9 mouse cellular contexts compared by ENCODE assay signal in genomic region chr12:69131981-69132380, GRCm38 (mm10). TPM values are rescaled to one million over a fixed set of nuclear protein-coding genes. Genes with fewer than 3 reads are reported as not detected.
DNase-seq lines count a peak whose midpoint lies in the region; ATAC-seq and TF ChIP-seq lines count a peak whose summit lies in the region.
"Had no signal": no experiment of that assay in that cellular context is flagged by ENCODE, and none has a peak within 500 bp of the region (broad histone marks: within the 10 kb centered on the region; RNA-seq: fewer than 3 reads in every experiment).

No protein-coding gene starts in this region.

- ATAC-seq in kidney, embryonic 14.5 days (ENCODE audit: low FRiP score, low TSS enrichment), result no peak
- ATAC-seq in common myeloid progenitor, adult 5-6 weeks (replicated peaks; ENCODE audit: low read depth, poor library complexity, severe bottlenecking), result peak; percentile 62
- no peak for ATAC-seq in kidney, postnatal 0 days (replicated peaks; ENCODE audit: low FRiP score, low read depth)
- no peak for ATAC-seq in lung, embryonic 14.5 days (ENCODE audit: insufficient read depth)

- H3K27me3 ChIP-seq in kidney, embryonic 14.5 days (ENCODE audit: control insufficient read depth, insufficient read depth, low read length), result no peaks in the 10 kb centered on the region
- H3K27me3 ChIP-seq in kidney, postnatal 0 days (ENCODE audit: insufficient read depth, low read length), result no peaks in the 10 kb centered on the region
- H3K27me3 ChIP-seq in lung, embryonic 14.5 days (ENCODE audit: insufficient read depth, low read length), result no peaks in the 10 kb centered on the region

- no peak overlapping the region for H3K4me2 ChIP-seq in kidney, embryonic 14.5 days (replicated peaks; ENCODE audit: low read depth, low read length)
- H3K4me2 ChIP-seq in kidney, postnatal 0 days (ENCODE audit: low read length), result no peak overlapping the region
- H3K4me2 ChIP-seq in lung, embryonic 14.5 days, result no peak overlapping the region

- TF ChIP-seq CTCF in kidney, postnatal 0 days (IDR thresholded peaks at IDR 0.05; ENCODE audit: low read depth), result peak; percentile 75
- peak; percentile 73 for TF ChIP-seq CTCF in lung, embryonic 14.5 days (IDR thresholded peaks at IDR 0.05; ENCODE audit: low read depth)

- peak; percentile 27 for DNase-seq in kidney, adult 18-20 months
- peak; percentile 9 for DNase-seq in Muller cell, postnatal 12 days (ENCODE audit: inconsistent ontology term)
- DNase-seq in kidney, postnatal 0 days (ENCODE audit: low spot score), result peak; percentile 72
- DNase-seq in lung, embryonic 14.5 days, result peak; percentile 78
- DNase-seq in right cerebral cortex, adult 2 months (ENCODE audit: low spot score in 2 of 2), result peak; percentile 47 to 56

- WGBS in kidney, embryonic 14.5 days, result 15% methylated on average over 10 of the region's 10 CpGs
- 7% methylated on average over 10 of the region's 10 CpGs for whole genome bisulfite sequencing in kidney, postnatal 0 days
- 10% methylated on average over 10 of the region's 10 CpGs for WGBS in lung, embryonic 14.5 days

- no peak overlapping the region for H3K27ac ChIP-seq in kidney, embryonic 14.5 days (ENCODE audit: low read depth, low read length)
- H3K27ac ChIP-seq in kidney, postnatal 0 days, result no peak overlapping the region
- no peak overlapping the region for H3K27ac ChIP-seq in lung, embryonic 14.5 days (ENCODE audit: low read depth)

- H3K4me3 ChIP-seq in kidney, embryonic 14.5 days (ENCODE audit: low read length), result no peak overlapping the region
- no peak overlapping the region for H3K4me3 ChIP-seq in kidney, postnatal 0 days (replicated peaks; ENCODE audit: low read depth, low read length)
- H3K4me3 ChIP-seq in lung, embryonic 14.5 days (ENCODE audit: low read depth, low read length), result no peak overlapping the region
- H3K4me3 ChIP-seq: myocyte had no signal

- H3K4me1 ChIP-seq in kidney, embryonic 14.5 days (ENCODE audit: control insufficient read depth, insufficient read depth, low read length), result no peaks in the 10 kb centered on the region
- H3K4me1 ChIP-seq in kidney, postnatal 0 days (replicated peaks; ENCODE audit: insufficient read depth, low read length), result no peaks in the 10 kb centered on the region
- H3K4me1 ChIP-seq in lung, embryonic 14.5 days (ENCODE audit: insufficient read depth), result no peaks in the 10 kb centered on the region

- no peak overlapping the region for H3K9ac ChIP-seq in kidney, embryonic 14.5 days (ENCODE audit: low read depth, low read length)
- no peak overlapping the region for H3K9ac ChIP-seq in kidney, postnatal 0 days (ENCODE audit: low read depth, low read length)
- no peak overlapping the region for H3K9ac ChIP-seq in lung, embryonic 14.5 days

- H3K9me3 ChIP-seq in kidney, embryonic 14.5 days (ENCODE audit: control insufficient read depth, low read length), result no peaks in the 10 kb centered on the region
- H3K9me3 ChIP-seq in kidney, postnatal 0 days (replicated peaks; ENCODE audit: low read length), result no peaks in the 10 kb centered on the region
- H3K9me3 ChIP-seq in lung, embryonic 14.5 days (ENCODE audit: low read depth, low read length), result no peaks in the 10 kb centered on the region

- no peaks in the 10 kb centered on the region for H3K36me3 ChIP-seq in kidney, embryonic 14.5 days (ENCODE audit: control insufficient read depth, insufficient read depth, low read length)
- no peaks in the 10 kb centered on the region for H3K36me3 ChIP-seq in kidney, postnatal 0 days (ENCODE audit: insufficient read depth, low read length)
- no peaks in the 10 kb centered on the region for H3K36me3 ChIP-seq in lung, embryonic 14.5 days (ENCODE audit: insufficient read depth)

RNA-seq across cellular contexts. Expression of gene Rps29, which starts 27.0 kb away (rescaled TPM):
- 1,793 and 2,428 TPM in 2 replicates for polyA plus RNA-seq in kidney, embryonic 14.5 days (2014; fragmentation: Nextera tagmentation; extraction: Ambion mirVana)
- total RNA-seq in common myeloid progenitor, adult 5-6 weeks (2017), result 2,127 and 2,208 TPM in 2 replicates
- 2,047 and 2,435 TPM in 2 replicates for polyA plus RNA-seq in kidney, postnatal 0 days (2015; fragmentation: Nextera tagmentation; extraction: Ambion mirVana)
- 1,824 and 2,015 TPM in 2 replicates for polyA plus RNA-seq in lung, embryonic 14.5 days (2014; fragmentation: Nextera tagmentation; extraction: Ambion mirVana)

RNA-seq across cellular contexts. Expression of gene Lrr1, which starts 36.6 kb away (rescaled TPM):
- 26.3 and 33.0 TPM in 2 replicates for polyA plus RNA-seq in kidney, embryonic 14.5 days (2014; fragmentation: Nextera tagmentation; extraction: Ambion mirVana)
- 9.8 and 16.1 TPM in 2 replicates for total RNA-seq in common myeloid progenitor, adult 5-6 weeks (2017)
- polyA plus RNA-seq in kidney, postnatal 0 days (2015; fragmentation: Nextera tagmentation; extraction: Ambion mirVana), result 10.7 and 11.5 TPM in 2 replicates
- 29.8 and 30.9 TPM in 2 replicates for polyA plus RNA-seq in lung, embryonic 14.5 days (2014; fragmentation: Nextera tagmentation; extraction: Ambion mirVana)
- total RNA-seq: gastrocnemius, postnatal 36 days had no signal

RNA-seq across cellular contexts. Expression of gene Rpl36al, which starts 51.9 kb away (rescaled TPM):
- polyA plus RNA-seq in kidney, embryonic 14.5 days (2014; fragmentation: Nextera tagmentation; extraction: Ambion mirVana), result 642 and 884 TPM in 2 replicates
- total RNA-seq in common myeloid progenitor, adult 5-6 weeks (2017), result 891 and 1,224 TPM in 2 replicates
- polyA plus RNA-seq in kidney, postnatal 0 days (2015; fragmentation: Nextera tagmentation; extraction: Ambion mirVana), result 734 and 768 TPM in 2 replicates
- 591 and 633 TPM in 2 replicates for polyA plus RNA-seq in lung, embryonic 14.5 days (2014; fragmentation: Nextera tagmentation; extraction: Ambion mirVana)

RNA-seq across cellular contexts. Expression of gene Mgat2, which starts 52.0 kb away (rescaled TPM):
- polyA plus RNA-seq in kidney, embryonic 14.5 days (2014; fragmentation: Nextera tagmentation; extraction: Ambion mirVana), result 44.1 and 56.4 TPM in 2 replicates
- 105 and 110 TPM in 2 replicates for total RNA-seq in common myeloid progenitor, adult 5-6 weeks (2017)
- polyA plus RNA-seq in kidney, postnatal 0 days (2015; fragmentation: Nextera tagmentation; extraction: Ambion mirVana), result 70.0 and 81.5 TPM in 2 replicates
- polyA plus RNA-seq in lung, embryonic 14.5 days (2014; fragmentation: Nextera tagmentation; extraction: Ambion mirVana), result 61.4 and 62.0 TPM in 2 replicates

Comparison
In these comparisons a context has a peak if more than half of its experiments do, and no peak if none do; other contexts are left out.
1. DNase-seq: peak in every context shown above with its lines; median percentile 78 in lung, embryonic 14.5 days; 72 in kidney, postnatal 0 days; 52 in right cerebral cortex, adult 2 months; 27 in kidney, adult 18-20 months; 9 in Muller cell, postnatal 12 days.